Mouse (Mus musculus) stomach, adult 2 months (tissue): ENCODE measurements around the gene Mup17. TPM values are rescaled to one million over a fixed set of nuclear protein-coding genes. Genes with fewer than 3 reads are reported as not detected.

Experiments used
- polyA plus RNA-seq: library from polyadenylated mRNA; depleted of rRNA; stranded (reverse); fragments of >200 nt; gene quantifications from 2 replicates; pipeline ENCODE4 v1.2.3, GENCODE M21; 2012; rRNA removed

Gene Mup17
- polyA plus RNA-seq = not detected in 2 replicates

GRCm38 (mm10) chr4:61595771-61596170, at the start of gene Mup17:
Mup17 (minus strand) TSS chr4:61595871.

Other genes starting within 250 kb of the Mup17 start
- not detected in 2 replicates for gene Mup15, start 156.1 kb downstream of the Mup17 start, polyA plus RNA-seq
- gene Mup16, start 76.3 kb downstream of the Mup17 start, polyA plus RNA-seq = not detected in 2 replicates
- not detected in 2 replicates for gene Mup18, start 78.3 kb upstream of the Mup17 start, polyA plus RNA-seq
- not detected in 2 replicates for gene Mup19, start 186.4 kb upstream of the Mup17 start, polyA plus RNA-seq
- gene Mup5, start 239.4 kb upstream of the Mup17 start, polyA plus RNA-seq = not detected in 2 replicates